Mouse (Mus musculus) megakaryocyte, embryonic 14.5 days (primary cell): ENCODE measurements around the gene Irak1bp1.

Experiments
- FLI1 ChIP-seq: IDR thresholded peaks from 2 replicates; pipeline ENCODE4 v1.6.1; 2012; ENCODE audit warnings: low read length, inconsistent platforms, mixed read lengths
- GATA1 ChIP-seq: IDR thresholded peaks from 3 replicates; pipeline ENCODE4 v1.6.1; 2012; ENCODE audit warnings: mixed read lengths, low read length, inconsistent platforms, borderline replicate concordance

DNA sequence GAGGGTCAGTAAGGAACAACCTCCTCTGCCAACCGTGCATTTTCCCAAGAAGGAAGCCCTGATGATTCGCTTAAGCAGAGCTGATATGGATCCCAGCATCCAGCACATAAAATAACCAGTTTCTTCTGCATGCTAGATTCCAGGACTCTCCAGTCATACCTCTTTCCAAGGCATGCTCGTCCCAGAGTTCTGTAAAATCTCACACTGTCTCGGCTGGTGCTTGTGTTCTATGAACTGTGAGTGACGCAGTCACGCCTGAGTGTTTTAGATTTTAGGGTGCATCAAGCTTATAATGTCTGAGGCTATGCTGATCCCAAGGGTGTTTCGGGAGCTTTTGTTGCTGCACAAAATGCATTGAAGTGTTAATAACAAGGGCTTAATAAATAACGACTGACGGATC, 41.0 kb upstream of the Irak1bp1 start:
- TF ChIP-seq GATA1: no peak
- no peak for TF ChIP-seq FLI1
